Mouse (Mus musculus) thymus, adult 2 months (tissue): Measurements from ENCODE around the gene 1700001O22Rik.

Experiments
- CTCF ChIP-seq: fragments of 200-500 bp; IDR thresholded peaks from 2 replicates; pipeline ENCODE4 v1.5.1; 2012; ENCODE audit warnings: mild to moderate bottlenecking, control low read depth, low read length, moderate library complexity, borderline replicate concordance; ENCODE audit not compliant: control insufficient read depth, poor library complexity, insufficient read depth; ENCODE audit errors: extremely low read depth
- POLR2A ChIP-seq: fragments of 200-500 bp; IDR thresholded peaks from 2 replicates; pipeline ENCODE4 v1.6.1; 2012; ENCODE audit warnings: mild to moderate bottlenecking, low read length, control low read depth, moderate library complexity; ENCODE audit not compliant: control insufficient read depth, poor library complexity, insufficient read depth; ENCODE audit errors: extremely low read depth

DNA sequence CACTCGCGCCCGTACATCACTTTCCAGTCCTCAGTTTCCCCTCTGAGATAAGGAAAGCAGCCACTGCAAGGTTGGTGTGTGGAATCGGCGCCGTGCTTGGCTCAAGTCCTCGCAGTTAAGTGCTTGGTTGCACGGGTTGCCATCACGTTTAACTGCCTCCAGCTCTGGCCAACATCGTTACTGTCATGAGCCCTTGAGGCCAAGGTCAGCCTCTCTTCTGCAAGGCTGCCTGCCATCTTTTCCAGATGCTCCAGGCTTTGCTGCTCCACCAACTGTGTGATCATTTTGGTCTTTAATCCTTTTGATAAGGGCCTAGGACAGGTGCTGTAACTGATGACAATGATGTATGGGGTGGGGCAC, 4.8 kb upstream of the 1700001O22Rik start:
- TF ChIP-seq CTCF (no peak), POLR2A (no peak)
